10 mouse cellular contexts compared by ENCODE assay signal in the genomic region with DNA sequence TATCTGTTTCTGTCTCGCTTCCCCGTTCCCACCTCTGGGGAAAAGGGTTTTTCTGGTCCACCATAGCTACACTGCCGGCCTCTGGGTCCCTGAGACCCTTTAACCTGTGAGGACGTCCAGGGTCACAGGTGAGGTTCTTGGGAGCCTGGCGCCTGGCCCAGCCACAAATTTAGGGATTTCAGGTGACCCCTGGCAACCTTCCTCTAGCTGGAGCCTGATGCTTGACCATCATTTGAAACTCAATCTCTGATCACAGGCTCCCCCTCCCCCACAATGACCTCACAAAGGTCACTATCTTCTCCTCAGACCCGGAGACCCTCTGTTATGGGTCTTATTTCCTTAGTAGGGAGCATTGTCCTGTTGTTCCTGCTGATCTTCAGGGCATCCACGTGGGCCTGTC. TPM values are rescaled to one million over a fixed set of nuclear protein-coding genes. Genes with fewer than 3 reads are reported as not detected.
DNase-seq lines count a peak whose midpoint lies in the region; ATAC-seq and TF ChIP-seq lines count a peak whose summit lies in the region.
"Had no signal": no experiment of that assay in that cellular context is flagged by ENCODE, and none has a peak within 500 bp of the region (broad histone marks: within the 10 kb centered on the region; RNA-seq: fewer than 3 reads in every experiment).

No protein-coding gene starts in this region.

- no peak for TF ChIP-seq POLR2A in limb, embryonic 14.5 days (IDR thresholded peaks at IDR 0.05; ENCODE audit: borderline replicate concordance, extremely low read depth, insufficient read depth, insufficient read length)

- 67% methylated on average over 7 of the region's 7 CpGs for WGBS in heart, embryonic 12.5 days
- 76% methylated on average over 7 of the region's 7 CpGs for WGBS in forebrain, embryonic 12.5 days
- 77% methylated on average over 7 of the region's 7 CpGs for WGBS in limb, embryonic 14.5 days

- ATAC-seq in heart, embryonic 12.5 days (ENCODE audit: insufficient number of reproducible peaks, low FRiP score), result no peak
- ATAC-seq in forebrain, embryonic 12.5 days (ENCODE audit: low FRiP score), result no peak
- ATAC-seq in limb, embryonic 14.5 days (ENCODE audit: low FRiP score, low read depth), result no peak
- no peak for ATAC-seq in megakaryocyte-erythroid progenitor cell, adult 5-6 weeks (replicated peaks; ENCODE audit: low FRiP score, low TSS enrichment, poor library complexity, severe bottlenecking)

- H3K9ac ChIP-seq in heart, embryonic 12.5 days, result 0 out of 2 replicates have a peak overlapping the region, but pooled peaks have one; percentile 99
- H3K9ac ChIP-seq in forebrain, embryonic 12.5 days, result no peak overlapping the region
- H3K9ac ChIP-seq in limb, embryonic 14.5 days (ENCODE audit: low read depth, low read length, severe bottlenecking), result peak overlapping the region; percentile 93; the same call in 1 of the 2 replicates

- peak overlapping the region; percentile 100; the same call in 1 of the 2 replicates for H3K27ac ChIP-seq in heart, embryonic 12.5 days (ENCODE audit: poor library complexity, severe bottlenecking)
- no peak overlapping the region for H3K27ac ChIP-seq in forebrain, embryonic 12.5 days
- H3K27ac ChIP-seq in limb, embryonic 14.5 days (replicated peaks; ENCODE audit: low read depth, low read length), result no peak overlapping the region

- no peaks in the 10 kb centered on the region for H3K9me3 ChIP-seq in heart, embryonic 12.5 days (replicated peaks)
- H3K9me3 ChIP-seq in forebrain, embryonic 12.5 days, result no peaks in the 10 kb centered on the region
- no peaks in the 10 kb centered on the region for H3K9me3 ChIP-seq in limb, embryonic 14.5 days (ENCODE audit: control insufficient read depth, low read length)

- intact Hi-C loops in heart, postnatal 36 days (cut with DNase I), result no loop called here

- peaks cover 48% of the 10 kb centered on the region for H3K36me3 ChIP-seq in heart, embryonic 12.5 days
- H3K36me3 ChIP-seq in forebrain, embryonic 12.5 days (replicated peaks), result peaks cover 39% of the 10 kb centered on the region
- peaks cover 47% of the 10 kb centered on the region for H3K36me3 ChIP-seq in limb, embryonic 14.5 days (ENCODE audit: control insufficient read depth, insufficient read depth, low read length)

- no peaks in the 10 kb centered on the region for H3K27me3 ChIP-seq in heart, embryonic 12.5 days (replicated peaks)
- no peaks in the 10 kb centered on the region for H3K27me3 ChIP-seq in forebrain, embryonic 12.5 days
- H3K27me3 ChIP-seq in limb, embryonic 14.5 days (ENCODE audit: control insufficient read depth, insufficient read depth, low read length), result no peaks in the 10 kb centered on the region

- H3K4me3 ChIP-seq in heart, embryonic 12.5 days, result peak overlapping the region; percentile 100; the same call in 1 of the 2 replicates
- H3K4me3 ChIP-seq in forebrain, embryonic 12.5 days (replicated peaks), result peak overlapping the region; percentile 89; the same call in 1 of the 2 replicates
- H3K4me3 ChIP-seq in limb, embryonic 14.5 days (replicated peaks; ENCODE audit: low read length), result peak overlapping the region; percentile 78

- H3K4me1 ChIP-seq in heart, embryonic 12.5 days (replicated peaks), result peaks cover 65% of the 10 kb centered on the region
- H3K4me1 ChIP-seq in forebrain, embryonic 12.5 days, result peaks cover 61% of the 10 kb centered on the region
- H3K4me1 ChIP-seq in limb, embryonic 14.5 days (ENCODE audit: control insufficient read depth, insufficient read depth, low read length), result peaks cover 44% of the 10 kb centered on the region

- peak overlapping the region; percentile 82 for H3K4me2 ChIP-seq in heart, embryonic 12.5 days
- H3K4me2 ChIP-seq in forebrain, embryonic 12.5 days, result peak overlapping the region; percentile 87
- peak overlapping the region; percentile 75 for H3K4me2 ChIP-seq in limb, embryonic 14.5 days (replicated peaks; ENCODE audit: low read depth, low read length, severe bottlenecking)

- no peak for DNase-seq in heart, postnatal 36 days
- peak; percentile 23 for DNase-seq in ES-CJ7 (ENCODE audit: low read depth, low spot score)
- DNase-seq in limb, embryonic 14.5 days (ENCODE audit: low spot score), result no peak
- no peak for DNase-seq in right cerebral cortex, postnatal 10 days (ENCODE audit: low spot score in 2 of 2)
- DNase-seq in urinary bladder, adult 18-20 months (ENCODE audit: low spot score in 2 of 2), result no peak
- DNase-seq: adrenal gland, adult 2 months; liver had no signal

RNA-seq across cellular contexts. Expression of a gene that starts 3.8 kb away (rescaled TPM):
- polyA plus RNA-seq in heart, embryonic 12.5 days (2016; fragmentation: Nextera tagmentation; extraction: Ambion mirVana), result 33.3 and 34.8 TPM in 2 replicates
- total RNA-seq in heart, postnatal 36 days (2021), result 10 to 100 TPM; 12.6 to 13.0 TPM
- 43.5 and 46.8 TPM in 2 replicates for polyA plus RNA-seq in forebrain, embryonic 12.5 days (2016; fragmentation: Nextera tagmentation; extraction: Ambion mirVana)
- polyA plus RNA-seq in limb, embryonic 14.5 days (2012; rRNA removed), result 125 and 142 TPM in 2 replicates
- polyA plus RNA-seq in limb, embryonic 14.5 days (2014; fragmentation: Nextera tagmentation; extraction: Ambion mirVana), result 23.6 and 32.5 TPM in 2 replicates
- total RNA-seq in megakaryocyte-erythroid progenitor cell, adult 5-6 weeks (2014; fragmentation: Nextera tagmentation), result 2.9 and 4.6 TPM in 2 replicates
- 0.69 TPM in 1 of 2 replicates, not detected in the other for total RNA-seq in megakaryocyte-erythroid progenitor cell, adult 5-6 weeks (2017)

RNA-seq across cellular contexts. Expression of a gene that starts 24.3 kb away (rescaled TPM):
- 0.80 and 1.0 TPM in 2 replicates for polyA plus RNA-seq in heart, embryonic 12.5 days (2016; fragmentation: Nextera tagmentation; extraction: Ambion mirVana)
- under 1 TPM in 1 of 2 experiments, not detected in 1; 0.42 TPM for total RNA-seq in heart, postnatal 36 days (2021)
- polyA plus RNA-seq in forebrain, embryonic 12.5 days (2016; fragmentation: Nextera tagmentation; extraction: Ambion mirVana), result 0.83 and 1.4 TPM in 2 replicates
- 0.19 and 0.25 TPM in 2 replicates for polyA plus RNA-seq in limb, embryonic 14.5 days (2012; rRNA removed)
- polyA plus RNA-seq in limb, embryonic 14.5 days (2014; fragmentation: Nextera tagmentation; extraction: Ambion mirVana), result 1.6 and 2.2 TPM in 2 replicates
- not detected in 2 replicates for total RNA-seq in megakaryocyte-erythroid progenitor cell, adult 5-6 weeks (2014; fragmentation: Nextera tagmentation)
- not detected in 2 replicates for total RNA-seq in megakaryocyte-erythroid progenitor cell, adult 5-6 weeks (2017)

RNA-seq across cellular contexts. Expression of a gene that starts 53.0 kb away (rescaled TPM):
- not detected in 2 replicates for polyA plus RNA-seq in heart, embryonic 12.5 days (2016; fragmentation: Nextera tagmentation; extraction: Ambion mirVana)
- under 1 TPM in 1 of 2 experiments, not detected in 1; 0.19 TPM for total RNA-seq in heart, postnatal 36 days (2021)
- not detected in 2 replicates for polyA plus RNA-seq in forebrain, embryonic 12.5 days (2016; fragmentation: Nextera tagmentation; extraction: Ambion mirVana)
- polyA plus RNA-seq in limb, embryonic 14.5 days (2012; rRNA removed), result 0.11 and 0.58 TPM in 2 replicates
- 0.23 TPM in 1 of 2 replicates, not detected in the other for polyA plus RNA-seq in limb, embryonic 14.5 days (2014; fragmentation: Nextera tagmentation; extraction: Ambion mirVana)
- not detected in 2 replicates for total RNA-seq in megakaryocyte-erythroid progenitor cell, adult 5-6 weeks (2014; fragmentation: Nextera tagmentation)
- not detected in 2 replicates for total RNA-seq in megakaryocyte-erythroid progenitor cell, adult 5-6 weeks (2017)
- total RNA-seq: adrenal gland, adult 2 months had no signal
- polyA plus RNA-seq: adrenal gland, adult 2 months had no signal

RNA-seq across cellular contexts. Expression of a gene that starts 56.9 kb away (rescaled TPM):
- polyA plus RNA-seq in heart, embryonic 12.5 days (2016; fragmentation: Nextera tagmentation; extraction: Ambion mirVana), result not detected in 2 replicates
- total RNA-seq in heart, postnatal 36 days (2021), result not detected
- polyA plus RNA-seq in forebrain, embryonic 12.5 days (2016; fragmentation: Nextera tagmentation; extraction: Ambion mirVana), result not detected in 2 replicates
- 0.14 and 0.27 TPM in 2 replicates for polyA plus RNA-seq in limb, embryonic 14.5 days (2012; rRNA removed)
- 0.23 and 0.36 TPM in 2 replicates for polyA plus RNA-seq in limb, embryonic 14.5 days (2014; fragmentation: Nextera tagmentation; extraction: Ambion mirVana)
- total RNA-seq in megakaryocyte-erythroid progenitor cell, adult 5-6 weeks (2014; fragmentation: Nextera tagmentation), result not detected in 2 replicates
- 0.56 and 1.4 TPM in 2 replicates for total RNA-seq in megakaryocyte-erythroid progenitor cell, adult 5-6 weeks (2017)
- polyA plus RNA-seq: adrenal gland, adult 2 months had no signal

RNA-seq across cellular contexts. Expression of a gene that starts 56.9 kb away (rescaled TPM):
- not detected in 2 replicates for polyA plus RNA-seq in heart, embryonic 12.5 days (2016; fragmentation: Nextera tagmentation; extraction: Ambion mirVana)
- not detected for total RNA-seq in heart, postnatal 36 days (2021)
- not detected in 2 replicates for polyA plus RNA-seq in forebrain, embryonic 12.5 days (2016; fragmentation: Nextera tagmentation; extraction: Ambion mirVana)
- not detected in 2 replicates for polyA plus RNA-seq in limb, embryonic 14.5 days (2012; rRNA removed)
- polyA plus RNA-seq in limb, embryonic 14.5 days (2014; fragmentation: Nextera tagmentation; extraction: Ambion mirVana), result not detected in 2 replicates
- not detected in 2 replicates for total RNA-seq in megakaryocyte-erythroid progenitor cell, adult 5-6 weeks (2014; fragmentation: Nextera tagmentation)
- total RNA-seq in megakaryocyte-erythroid progenitor cell, adult 5-6 weeks (2017), result not detected in 2 replicates
- total RNA-seq: adrenal gland, adult 2 months had no signal
- polyA plus RNA-seq: adrenal gland, adult 2 months had no signal
